Mouse (Mus musculus) adrenal gland, postnatal 4 days (tissue): Measurements from ENCODE around the gene Gm45837. TPM values are rescaled to one million over a fixed set of nuclear protein-coding genes. Genes with fewer than 3 reads are reported as not detected.
A peak's percentile ranks its signal among the peaks of the same experiment; 100 is the strongest.

Experiments
- DNase-seq, 2 experiments: peaks; one replicate each; pipeline ENCODE4 v3.0.0; 2021 to 2022; ENCODE audit warnings: low spot score in 2 of 2, mixed read lengths in 2 of 2
- total RNA-seq, 2 experiments: library from RNA; stranded (reverse); gene quantifications; 2 replicates each; pipeline ENCODE4 v1.2.3; 2021

Gene Gm45837
- total RNA-seq, 2 experiments from 2014 or later = 7.2 to 21.2 TPM

DNA sequence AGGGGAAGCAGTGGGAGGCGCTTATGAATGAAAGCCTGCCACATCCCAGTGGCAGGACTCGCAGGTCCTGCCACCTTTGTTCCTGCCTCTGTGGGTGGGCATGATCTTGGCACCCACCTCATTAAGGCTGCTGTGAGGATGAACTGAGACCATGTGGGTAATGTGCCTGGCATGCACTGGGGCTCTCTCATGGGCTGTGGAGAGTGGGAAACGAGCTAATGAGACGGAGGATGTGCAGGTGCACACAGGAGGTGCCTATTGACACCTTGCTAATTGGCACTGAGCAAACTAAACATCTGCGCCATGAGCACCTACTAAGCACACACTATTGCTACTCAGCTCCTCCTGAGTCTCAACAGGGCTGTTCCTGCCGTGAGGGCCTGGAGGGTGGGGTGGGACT, 24.4 kb downstream of the Gm45837 start:
- DNase-seq = no peak

DNA sequence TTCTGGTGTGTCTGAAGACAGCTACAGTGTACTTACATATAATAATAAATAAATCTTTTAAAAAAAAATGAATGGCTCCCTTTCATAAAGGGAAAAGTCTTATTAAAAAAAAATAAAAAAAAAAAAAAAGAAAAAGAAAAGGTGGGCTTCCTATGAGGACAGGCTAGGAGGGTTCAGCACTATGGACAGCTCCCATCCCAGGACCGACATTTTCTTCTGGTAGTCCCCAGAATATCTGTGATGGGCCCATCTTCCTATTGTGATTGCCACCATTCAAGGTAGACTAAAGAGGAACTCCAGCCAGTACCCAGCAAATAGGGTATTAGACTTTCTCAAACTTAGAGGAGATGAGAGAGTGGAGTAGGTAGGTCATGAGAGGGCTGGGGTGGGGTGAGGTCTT, 27.2 kb downstream of the Gm45837 start:
- DNase-seq = no peak

DNA sequence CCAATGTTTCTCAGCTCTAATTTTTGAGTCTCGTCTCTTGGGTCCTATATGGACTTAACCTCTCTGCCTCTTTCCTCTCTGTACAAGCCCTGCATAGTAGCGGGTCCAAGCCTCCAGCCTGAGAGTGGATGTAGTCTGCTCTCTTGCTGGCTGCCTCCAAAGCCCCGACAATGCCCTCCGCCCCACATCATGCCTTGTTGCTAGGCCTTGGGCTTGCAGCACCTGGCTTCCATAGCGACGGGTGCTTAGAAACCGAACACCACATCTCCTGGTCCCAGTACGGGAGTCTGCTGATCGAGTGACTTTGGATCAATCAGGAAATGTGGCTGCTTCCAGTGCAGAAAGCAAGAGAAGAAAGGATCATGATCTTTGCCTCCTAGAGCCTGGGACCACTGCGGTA, 32.4 kb downstream of the Gm45837 start:
- no peak for DNase-seq

DNA sequence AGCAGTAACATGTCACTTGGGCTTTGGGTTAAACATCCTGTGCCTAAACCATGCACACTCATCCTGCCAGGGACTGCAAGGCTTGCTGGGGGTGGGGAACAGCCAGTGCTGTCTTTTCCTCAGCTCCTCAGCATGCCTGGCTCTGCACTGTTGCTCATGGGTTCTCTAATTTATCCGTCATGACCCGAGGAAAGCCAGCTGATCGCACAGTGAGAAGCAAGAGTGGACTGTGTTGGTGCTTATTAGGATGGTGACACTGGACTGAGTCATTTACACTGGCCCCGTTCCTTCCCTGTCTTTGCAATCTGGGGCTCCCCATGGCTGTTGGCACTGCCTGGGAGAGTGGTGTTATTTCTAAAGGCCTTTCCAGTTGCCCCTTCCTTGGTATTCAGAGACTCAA, 33.5 kb downstream of the Gm45837 start:
- no peak for DNase-seq

DNA sequence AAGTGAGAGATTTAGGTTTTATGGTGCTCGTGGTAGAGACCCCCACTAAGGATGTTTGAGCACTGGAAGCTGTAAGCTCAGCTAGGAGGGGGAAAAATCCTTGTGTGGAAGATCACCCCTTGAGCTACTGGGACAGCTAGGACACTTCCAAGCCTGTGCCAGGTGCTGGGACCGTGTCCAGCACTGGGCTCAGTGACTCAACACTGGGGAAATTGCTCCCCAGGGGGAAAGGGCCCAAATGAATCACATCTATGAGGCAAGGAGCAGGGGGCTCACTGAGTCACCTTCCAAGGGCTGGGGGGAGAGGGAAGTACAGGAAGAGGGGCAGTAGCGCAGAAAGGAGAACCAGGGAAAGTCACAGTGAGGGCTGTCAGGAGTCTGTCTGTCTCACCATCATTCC, 39.2 kb downstream of the Gm45837 start:
- DNase-seq = no peak

DNA sequence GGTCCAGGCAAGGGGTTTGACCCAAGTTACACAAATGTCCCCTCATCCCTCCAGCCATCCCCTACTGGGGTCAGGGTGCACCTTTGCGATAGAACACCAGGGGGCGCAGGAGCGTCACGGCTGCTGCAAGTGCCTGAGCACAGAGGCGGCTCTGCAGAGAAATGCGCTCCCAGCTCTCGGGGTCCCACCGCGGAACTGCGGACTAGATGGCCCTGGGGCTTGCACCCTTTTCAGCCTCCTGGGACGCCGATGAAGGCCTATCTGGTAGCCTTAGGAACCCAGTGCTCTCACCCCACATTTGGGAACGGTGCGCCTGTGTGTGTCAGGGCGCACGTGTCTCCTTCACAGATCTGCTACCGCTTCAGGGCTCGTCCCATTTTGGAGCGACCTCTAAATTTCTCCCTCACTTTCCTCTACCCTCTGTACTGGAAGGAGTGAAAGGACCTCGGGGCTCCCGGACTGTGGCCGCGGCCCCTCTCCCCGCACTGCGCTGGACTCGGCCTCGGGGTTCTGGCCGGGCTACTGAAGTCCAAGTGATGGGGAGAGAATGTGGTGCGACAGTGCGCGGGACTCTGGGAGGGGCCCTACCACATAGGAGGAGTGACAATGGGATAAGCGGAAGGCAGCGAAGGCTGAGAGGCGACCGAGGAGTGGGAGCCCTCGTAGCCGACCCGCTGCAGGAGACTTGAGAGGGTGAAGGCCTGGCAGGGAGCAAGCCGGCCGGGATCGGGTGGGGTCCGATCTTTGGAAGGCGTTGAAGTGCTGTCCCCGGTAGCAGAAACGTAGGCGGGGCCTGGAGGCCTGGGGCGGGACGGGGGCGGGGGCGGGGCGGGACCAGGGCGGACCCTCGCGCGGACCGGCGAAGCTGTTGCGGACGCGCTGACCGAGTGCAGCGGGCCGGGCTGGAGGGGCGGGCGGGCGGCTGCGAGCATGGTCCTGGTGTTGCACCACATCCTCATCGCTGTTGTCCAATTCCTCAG, 40.0 kb downstream of the Gm45837 start:
- peak; percentile 81 to 84 for DNase-seq

DNA sequence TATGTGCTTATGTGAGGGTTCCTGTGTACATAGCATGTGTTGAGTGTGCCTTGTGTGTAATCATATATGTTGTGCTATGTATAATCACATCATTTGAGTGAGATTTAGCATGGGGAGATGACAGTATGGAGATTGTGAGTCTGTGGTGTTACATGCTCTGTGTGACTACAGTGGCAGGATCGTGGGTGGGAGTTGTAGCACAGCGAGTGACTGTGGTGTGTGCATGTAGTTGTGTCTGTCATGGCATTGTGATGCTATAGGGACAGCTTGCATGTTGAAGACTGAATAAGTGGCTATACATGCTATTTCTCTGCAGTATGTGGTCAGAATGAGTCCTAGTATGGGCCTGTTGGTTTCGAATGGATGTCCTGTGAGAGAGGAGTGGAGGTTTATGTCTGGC, 42.0 kb downstream of the Gm45837 start:
- no peak for DNase-seq

DNA sequence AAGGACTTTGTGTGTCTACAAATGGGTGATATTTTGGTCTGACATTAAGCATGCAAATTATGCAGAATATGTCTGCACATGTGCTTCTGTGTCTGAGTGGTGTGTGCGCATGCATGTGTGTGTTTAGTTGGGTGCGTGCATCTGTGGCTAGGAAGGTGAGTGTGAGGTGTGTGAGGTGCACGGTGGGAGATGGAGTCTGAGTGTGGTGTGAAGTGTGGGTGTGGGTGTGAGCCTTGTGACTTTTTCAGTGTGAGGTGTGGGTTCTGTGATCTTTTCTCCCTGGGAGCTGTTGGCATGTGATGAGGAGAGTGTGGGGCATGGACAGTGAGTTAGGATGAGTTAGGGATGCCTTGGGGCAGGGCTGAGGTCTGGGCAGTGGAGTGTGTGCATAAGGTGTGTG, 42.6 kb downstream of the Gm45837 start:
- DNase-seq = no peak

DNA sequence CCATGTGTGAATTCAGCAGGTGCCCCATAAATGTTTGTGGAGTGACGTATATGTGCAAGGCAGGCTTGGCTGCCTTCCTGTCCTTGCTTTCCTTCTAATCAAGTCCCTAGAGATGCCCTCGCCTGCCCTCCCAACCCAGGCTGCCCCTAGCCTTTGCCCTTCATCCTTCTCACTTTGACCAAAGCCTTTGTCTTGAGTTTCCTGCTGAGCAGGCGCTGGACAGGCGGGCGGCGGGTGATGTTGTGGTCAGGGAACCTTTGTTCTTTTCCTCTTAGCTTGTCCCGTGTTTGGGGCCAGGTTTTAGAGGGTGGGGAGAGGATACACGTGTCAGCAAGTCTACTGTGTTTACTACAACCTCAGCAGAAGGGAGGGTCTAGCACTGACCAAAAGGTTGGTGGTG, 43.0 kb downstream of the Gm45837 start:
- DNase-seq = no peak

DNA sequence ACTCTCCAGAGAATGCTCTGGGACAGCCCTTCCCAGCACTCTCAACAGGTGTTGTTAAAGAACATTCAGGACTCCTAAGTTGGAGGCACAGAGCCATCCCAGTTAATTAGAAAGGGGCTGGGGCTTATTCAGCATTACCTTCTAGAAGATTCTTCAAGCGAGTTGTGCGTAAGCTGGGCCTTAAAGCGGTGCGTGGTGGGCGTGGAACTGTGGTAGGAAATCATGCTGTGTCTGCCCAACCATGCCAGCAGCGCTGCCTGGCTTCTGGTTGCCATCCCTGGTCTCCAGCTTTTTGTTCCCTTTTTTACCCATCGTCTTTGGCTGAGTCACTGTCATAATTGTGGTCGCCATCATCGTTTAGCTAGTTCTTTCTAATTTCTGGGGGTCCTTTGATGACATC, 43.8 kb downstream of the Gm45837 start:
- no peak for DNase-seq

DNA sequence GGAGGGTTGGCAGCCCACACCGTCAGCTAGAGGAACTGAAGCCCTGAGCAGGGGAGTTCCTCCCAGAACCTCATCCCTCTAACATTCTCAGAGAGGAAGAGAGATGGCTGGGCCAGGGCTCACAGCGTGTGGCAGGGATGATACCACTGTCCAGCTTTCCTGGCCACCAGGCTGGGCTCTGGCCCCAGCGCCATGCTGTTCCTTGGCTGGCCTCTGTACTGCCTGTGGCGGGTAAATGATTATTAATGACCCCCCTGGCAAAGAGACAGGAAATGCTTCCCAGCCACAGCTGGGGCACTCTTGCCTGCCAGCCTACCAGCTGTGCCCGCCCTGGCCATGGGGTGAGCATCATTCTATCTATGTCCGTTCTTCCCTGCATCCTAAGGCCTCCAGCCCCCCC, 44.5 kb downstream of the Gm45837 start:
- DNase-seq = no peak

DNA sequence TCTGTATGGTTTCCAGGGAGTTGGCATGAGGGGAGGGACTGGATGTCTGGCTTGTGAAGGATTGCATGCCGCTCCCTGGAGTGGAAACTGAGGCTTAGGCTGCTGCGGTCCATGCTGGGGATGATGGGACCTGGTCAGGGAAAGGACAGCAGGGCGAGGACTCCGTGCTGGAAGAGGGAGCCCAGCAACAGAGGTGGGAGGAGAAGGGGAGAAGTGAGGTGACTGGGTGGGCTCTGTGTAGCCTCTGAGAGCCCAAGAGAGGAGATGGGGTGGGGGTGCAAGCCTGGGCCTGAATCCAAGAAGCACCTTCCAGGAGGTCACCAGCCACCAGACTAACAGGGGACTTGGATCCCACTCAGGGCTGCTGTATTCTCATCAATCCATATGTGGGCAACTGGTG, 45.6 kb downstream of the Gm45837 start:
- no peak for DNase-seq

DNA sequence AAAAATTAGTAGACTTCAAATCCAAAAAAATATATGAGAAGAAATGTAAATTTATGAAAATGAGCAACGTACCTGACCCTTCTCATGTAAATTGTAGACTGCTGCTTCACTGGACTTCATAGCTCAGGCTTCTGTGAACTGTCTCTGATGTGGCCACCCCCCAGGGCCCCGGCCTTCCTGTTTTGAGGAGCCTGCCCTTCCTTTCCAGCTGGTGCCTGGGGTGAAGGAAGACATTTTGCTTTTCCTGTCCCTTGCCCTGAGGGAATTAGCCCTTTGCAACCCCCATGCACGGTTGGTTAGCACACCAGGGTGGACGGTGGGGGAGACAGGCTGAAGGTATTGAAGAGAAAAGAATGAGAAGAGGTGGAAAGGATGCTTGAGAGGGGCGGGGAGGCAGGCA, 46.1 kb downstream of the Gm45837 start:
- no peak for DNase-seq

DNA sequence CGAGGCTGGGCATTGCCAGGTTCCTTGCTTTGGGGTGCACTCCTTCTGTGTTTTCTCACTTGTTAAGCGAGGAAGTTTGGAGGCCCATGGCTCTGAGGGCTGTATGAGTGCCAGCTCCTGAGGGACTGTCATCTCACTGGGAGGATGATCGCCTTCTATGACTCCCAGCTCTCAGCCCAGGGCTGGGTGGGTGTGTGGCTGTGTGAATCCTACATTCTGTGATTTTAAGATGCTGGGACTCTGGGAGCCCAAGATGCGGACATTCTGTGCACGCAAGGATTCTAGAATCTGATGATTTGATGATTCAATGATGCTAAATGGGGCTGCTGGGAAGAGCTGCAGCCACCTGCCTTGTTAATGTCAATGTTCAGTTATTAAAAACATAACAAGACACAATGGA, 46.6 kb downstream of the Gm45837 start:
- DNase-seq = no peak

DNA sequence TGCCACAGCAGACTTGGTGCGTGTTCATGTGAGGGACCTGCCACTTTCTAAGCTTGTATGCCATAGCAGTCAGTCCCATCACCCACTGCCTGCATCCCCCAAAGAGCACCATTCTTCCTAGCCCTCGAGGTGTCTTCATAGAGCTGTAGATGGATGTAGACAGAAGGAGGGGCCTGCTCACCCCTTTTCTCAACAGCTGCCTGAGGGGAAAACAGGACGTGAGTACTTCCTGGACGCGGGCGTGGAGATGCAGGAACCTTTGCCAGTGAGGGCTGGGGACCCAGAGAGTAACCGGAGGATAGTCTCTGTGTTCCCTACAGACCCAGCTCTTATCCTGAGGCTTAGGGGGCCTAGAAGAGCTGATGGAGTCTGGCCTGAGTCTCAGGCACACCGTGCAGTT, 47.1 kb downstream of the Gm45837 start:
- no peak for DNase-seq

DNA sequence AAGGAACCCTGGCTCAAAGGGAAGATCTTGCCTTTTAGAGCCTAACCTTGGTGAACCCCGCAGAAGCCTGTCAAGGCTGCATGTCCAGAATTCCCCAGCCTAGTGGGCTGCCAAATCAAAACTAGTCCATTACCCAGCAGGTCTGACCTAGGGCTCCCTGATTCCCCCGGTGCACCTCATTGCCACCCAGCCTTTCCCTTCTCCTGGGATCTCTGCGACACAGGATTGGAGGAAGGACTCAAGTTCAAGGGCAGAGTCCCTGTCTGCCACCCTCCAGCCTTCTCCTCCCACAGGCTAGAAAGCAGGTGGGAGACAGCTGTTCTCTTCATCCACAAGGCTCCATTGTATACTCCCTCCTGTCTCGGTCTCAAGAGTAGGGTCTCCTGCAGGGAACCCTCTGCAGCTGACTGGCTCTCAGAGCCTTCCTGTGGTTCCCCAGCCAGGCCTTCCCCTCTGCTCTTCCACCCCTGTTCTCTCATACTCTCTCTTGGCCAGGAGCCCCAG, 47.6 kb downstream of the Gm45837 start:
- no peak for DNase-seq

DNA sequence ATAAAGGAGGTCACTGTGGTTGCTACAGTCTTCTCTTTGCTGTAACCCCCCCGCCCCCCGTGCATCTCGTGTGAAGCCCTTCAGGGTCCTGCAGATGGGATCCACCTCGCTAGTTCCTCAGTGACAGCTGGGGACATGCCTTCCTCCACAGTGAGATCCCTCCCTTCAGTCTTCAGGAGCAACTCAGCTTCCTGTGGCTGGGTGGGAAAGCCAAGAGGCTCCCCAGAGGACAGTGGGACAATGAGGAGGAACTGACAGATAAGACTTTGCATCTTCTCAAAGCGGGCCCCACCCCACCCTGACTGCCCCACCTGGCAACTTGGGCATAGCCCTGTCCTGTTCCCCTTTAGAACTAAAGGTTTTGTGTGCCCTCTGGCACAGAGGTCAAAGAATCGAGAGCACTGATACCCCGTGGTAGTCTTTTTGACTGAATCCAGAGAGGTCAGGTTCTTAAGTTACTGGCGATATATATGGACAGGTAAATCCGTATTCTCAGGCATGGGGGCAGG, 48.7 kb downstream of the Gm45837 start:
- no peak for DNase-seq

DNA sequence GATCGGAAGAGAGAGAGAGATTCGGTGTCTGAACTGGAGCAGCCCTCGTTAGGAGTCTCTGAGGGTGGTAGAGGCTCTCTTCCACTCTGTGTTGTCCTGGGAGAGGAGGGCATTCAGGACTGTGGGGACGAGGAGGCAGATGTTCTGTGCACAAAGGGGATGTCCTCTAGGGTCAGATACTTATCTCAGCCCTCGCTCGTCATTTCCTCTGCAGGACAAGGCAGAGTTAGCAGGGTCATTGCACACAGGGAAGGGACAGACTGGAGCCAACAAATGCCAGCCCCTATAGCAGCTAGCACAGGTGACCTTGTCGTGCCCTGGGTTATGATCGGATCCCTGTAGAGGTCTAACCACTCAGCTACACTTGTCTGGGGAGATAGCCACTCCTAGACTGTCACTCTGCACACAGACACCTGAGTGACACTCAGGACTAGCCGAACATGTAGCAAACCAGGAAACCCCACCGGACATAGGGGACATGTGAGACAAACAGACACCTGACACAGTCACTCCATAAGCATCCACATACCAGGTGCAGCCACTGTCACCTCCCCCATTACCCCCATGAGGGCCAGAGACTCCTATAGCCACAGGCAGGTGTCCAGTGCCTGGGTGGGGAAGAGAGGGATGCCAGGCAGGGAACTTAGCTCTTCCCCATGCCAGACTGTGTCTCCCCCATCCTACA, 49.4 kb downstream of the Gm45837 start:
- no peak for DNase-seq

DNA sequence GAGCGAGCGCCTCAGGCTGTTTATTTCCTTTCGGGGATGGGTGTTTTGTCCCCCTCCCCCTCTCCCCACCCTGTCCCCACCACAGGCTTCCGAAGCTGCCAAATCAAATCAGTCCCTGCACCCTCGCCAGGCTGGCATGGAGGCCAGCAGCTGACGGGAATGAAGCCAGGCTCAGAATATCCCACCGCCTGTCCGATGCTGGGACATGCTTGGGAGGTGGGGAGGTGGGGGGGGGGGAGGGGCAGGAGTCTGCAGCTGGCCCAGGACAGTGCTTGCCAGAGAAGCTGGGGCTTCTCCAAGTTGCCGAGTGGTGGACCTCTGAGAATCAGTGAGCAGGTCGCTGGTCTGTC, 49.9 kb downstream of the Gm45837 start:
- DNase-seq = no peak

DNA sequence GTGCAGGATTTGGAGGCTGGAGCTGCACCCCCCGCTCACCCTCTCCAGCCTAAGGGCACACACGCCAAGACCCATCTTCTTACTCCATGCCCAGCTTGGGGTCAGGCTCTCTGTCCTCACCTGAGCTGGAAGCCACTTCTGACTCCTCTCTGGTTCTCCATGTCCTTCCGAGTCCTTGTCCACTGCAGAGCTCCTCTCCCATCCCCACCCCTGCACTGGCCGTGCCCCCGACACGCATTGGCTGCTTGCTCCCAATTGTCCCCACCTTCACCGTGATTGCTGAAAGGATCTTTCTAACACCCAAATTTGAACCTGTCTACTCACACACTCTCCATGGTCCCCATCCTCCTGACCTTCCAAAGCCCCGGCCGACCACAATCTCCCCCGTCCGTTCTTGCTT, 50.9 kb downstream of the Gm45837 start:
- no peak for DNase-seq

DNA sequence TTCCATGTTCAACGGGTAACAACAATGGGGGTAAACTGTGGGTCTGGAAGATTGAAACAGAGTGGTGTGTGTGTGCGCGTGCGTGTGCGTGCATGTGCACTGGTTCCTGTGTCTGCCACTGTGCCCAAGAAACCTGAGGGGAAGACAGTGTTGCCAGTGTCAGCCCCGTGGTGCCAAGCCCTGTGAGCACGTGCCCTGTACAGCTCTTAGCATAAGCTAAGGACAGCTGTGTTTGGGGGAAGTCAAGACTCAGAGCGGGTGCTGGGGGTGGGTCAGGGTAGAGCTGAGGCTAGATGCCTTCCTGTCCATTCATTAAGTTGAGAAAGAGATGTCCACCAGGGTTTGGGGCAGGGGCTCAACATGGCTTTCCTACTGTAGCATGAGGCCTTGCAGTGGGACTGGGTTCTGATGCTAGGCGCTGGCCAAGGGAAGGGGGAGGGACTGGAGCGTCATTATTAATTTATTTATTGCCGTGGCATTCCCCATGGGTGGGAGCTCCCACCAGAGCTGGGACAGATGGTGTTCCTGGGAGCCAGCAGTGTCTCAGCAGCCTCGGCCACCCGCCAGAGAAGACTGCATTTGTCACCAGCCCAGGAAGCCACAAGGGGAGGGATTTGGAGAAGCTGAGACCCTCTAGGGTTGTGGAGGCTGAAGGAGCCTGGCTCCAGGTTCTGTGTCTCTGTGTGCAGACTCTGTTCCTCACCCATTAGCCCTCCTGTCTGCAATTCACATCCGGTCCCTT, 51.8 kb downstream of the Gm45837 start:
- DNase-seq = no peak
